Mouse (Mus musculus) midbrain, embryonic 11.5 days (tissue): Measurements from ENCODE around the gene Zfp607a. TPM values are rescaled to one million over a fixed set of nuclear protein-coding genes. Genes with fewer than 3 reads are reported as not detected.
"Not testable (repeated sequence)": the region's sequence is repeated elsewhere in the genome, so short reads cannot be mapped to it uniquely, and the experiment has no call there.

ENCODE experiments used
- ATAC-seq: fragments of 200-750 bp; cut with Nextera tagmentation; 2 replicates; pipeline ENCODE4 v1.8.0; 2017; ENCODE audit warnings: moderate TSS enrichment, moderate library complexity; ENCODE audit not compliant: low FRiP score
- DNase-seq: peaks from one replicate; pipeline ENCODE4 v3.0.0; 2015; ENCODE audit warnings: low spot score; ENCODE audit errors: missing footprints
- H3K27ac ChIP-seq: fragments of 300-500 bp; sonication (generic); 2 replicates; pipeline ENCODE4 v1.5.1; 2014; ENCODE audit warnings: low read depth, low read length
- H3K27me3 ChIP-seq: fragments of 300-500 bp; sonication (generic); 2 replicates; pipeline ENCODE4 v1.6.1; 2014; ENCODE audit warnings: mild to moderate bottlenecking, low read length, moderate library complexity, mixed read lengths; ENCODE audit not compliant: control insufficient read depth, insufficient read depth
- H3K36me3 ChIP-seq: fragments of 300-500 bp; sonication (generic); 2 replicates; pipeline ENCODE4 v1.6.1; 2014; ENCODE audit warnings: mild to moderate bottlenecking, low read length, moderate library complexity, mixed read lengths; ENCODE audit not compliant: control insufficient read depth, insufficient read depth
- H3K4me1 ChIP-seq: fragments of 300-500 bp; sonication (generic); 2 replicates; pipeline ENCODE4 v1.6.1; 2014; ENCODE audit warnings: low read length; ENCODE audit not compliant: control insufficient read depth, insufficient read depth
- H3K4me2 ChIP-seq: fragments of 300-500 bp; sonication (generic); 2 replicates; pipeline ENCODE4 v1.6.1; 2014; ENCODE audit warnings: mild to moderate bottlenecking, moderate library complexity
- H3K4me3 ChIP-seq: fragments of 300-500 bp; sonication (generic); 2 replicates; pipeline ENCODE4 v1.5.1; 2014; ENCODE audit warnings: low read depth, low read length
- H3K9ac ChIP-seq: fragments of 300-500 bp; sonication (generic); 2 replicates; pipeline ENCODE4 v1.6.1; 2014; ENCODE audit warnings: low read length
- H3K9me3 ChIP-seq: fragments of 300-500 bp; sonication (generic); 2 replicates; pipeline ENCODE4 v1.6.1; 2016; ENCODE audit warnings: low read length; ENCODE audit not compliant: control insufficient read depth
- WGBS: fragments of 180-500 bp; shearing (Covaris S2); extraction: QIAGEN DNeasy Blood & Tissue Kit; methylation state at CpG from one replicate; pipeline ENCODE4 v1.1.7; 2014; 5-methylcytosine and 5-hydroxymethylcytosine counted together
- polyA plus RNA-seq: library from polyadenylated mRNA; unstranded; fragments of >200 nt; fragmentation: Nextera tagmentation; extraction: Ambion mirVana; gene quantifications from 2 replicates; pipeline ENCODE4 v1.2.1, GENCODE M21; 2014

Gene Zfp607a
- polyA plus RNA-seq, 1 experiment from 2014 or later, result 3.9 TPM

DNA sequence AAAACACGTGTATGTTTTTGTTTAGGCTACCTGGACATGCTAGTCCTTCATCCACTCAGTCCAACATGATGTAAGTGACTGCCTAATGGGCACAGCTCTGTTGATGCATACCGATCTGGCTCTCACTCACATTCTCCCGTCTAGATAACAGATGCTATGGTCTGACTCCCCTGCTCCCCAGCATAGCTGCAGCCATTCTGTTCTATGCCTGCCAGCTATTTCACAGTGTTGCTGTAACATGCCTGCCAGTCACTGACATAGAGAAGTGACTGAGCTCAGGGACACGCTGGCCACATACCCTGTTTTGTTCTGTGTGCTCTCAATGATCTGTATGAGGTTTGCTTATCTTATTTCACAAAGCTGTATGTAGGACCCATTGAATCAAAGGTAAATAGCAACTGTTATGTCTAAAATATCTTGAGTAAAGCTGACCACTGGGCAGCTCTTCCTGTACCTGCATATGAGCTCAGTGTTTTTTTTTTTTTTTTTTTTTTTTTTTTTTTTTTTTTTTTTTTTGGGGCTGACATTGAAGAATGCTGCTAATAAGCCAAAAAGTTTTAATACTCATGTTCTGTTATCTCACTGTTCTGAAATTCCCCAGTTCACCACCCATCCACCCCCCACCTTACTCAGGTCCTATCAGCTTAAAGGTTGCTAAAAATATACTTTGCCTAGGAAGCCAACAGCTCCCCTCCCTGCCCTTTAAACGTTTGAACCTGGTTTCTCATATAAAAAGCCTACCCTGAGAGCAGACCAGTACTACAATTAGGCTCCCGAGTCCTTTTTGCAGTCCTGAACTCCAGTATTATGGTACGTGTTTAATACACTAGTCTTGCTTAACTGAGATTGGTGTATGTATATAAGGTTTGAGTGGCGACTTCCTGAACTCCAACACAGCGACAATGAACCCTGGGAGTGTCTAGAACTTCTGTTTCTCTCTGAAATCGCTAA lies 2.2 kb downstream of the Zfp607a start:
- Histone ChIP-seq H3K36me3 (0 out of 2 replicates have a peak, but pooled peaks cover 2% of the 10 kb centered on the region), H3K9me3 (no peaks in the 10 kb centered on the region), H3K4me1 (0 out of 2 replicates have a peak, but pooled peaks cover 2% of the 10 kb centered on the region), H3K27me3 (no peaks in the 10 kb centered on the region), H3K9ac (peak overlapping the region; percentile 77), H3K4me3 (peak overlapping the region; percentile 63), H3K4me2 (peak overlapping the region; percentile 74), H3K27ac (no peak overlapping the region)
- DNase-seq (no peak), ATAC-seq (peak; percentile 2; the same call in 1 of the 2 replicates)
- WGBS, result 32% methylated on average over 10 of the region's 10 CpGs

DNA sequence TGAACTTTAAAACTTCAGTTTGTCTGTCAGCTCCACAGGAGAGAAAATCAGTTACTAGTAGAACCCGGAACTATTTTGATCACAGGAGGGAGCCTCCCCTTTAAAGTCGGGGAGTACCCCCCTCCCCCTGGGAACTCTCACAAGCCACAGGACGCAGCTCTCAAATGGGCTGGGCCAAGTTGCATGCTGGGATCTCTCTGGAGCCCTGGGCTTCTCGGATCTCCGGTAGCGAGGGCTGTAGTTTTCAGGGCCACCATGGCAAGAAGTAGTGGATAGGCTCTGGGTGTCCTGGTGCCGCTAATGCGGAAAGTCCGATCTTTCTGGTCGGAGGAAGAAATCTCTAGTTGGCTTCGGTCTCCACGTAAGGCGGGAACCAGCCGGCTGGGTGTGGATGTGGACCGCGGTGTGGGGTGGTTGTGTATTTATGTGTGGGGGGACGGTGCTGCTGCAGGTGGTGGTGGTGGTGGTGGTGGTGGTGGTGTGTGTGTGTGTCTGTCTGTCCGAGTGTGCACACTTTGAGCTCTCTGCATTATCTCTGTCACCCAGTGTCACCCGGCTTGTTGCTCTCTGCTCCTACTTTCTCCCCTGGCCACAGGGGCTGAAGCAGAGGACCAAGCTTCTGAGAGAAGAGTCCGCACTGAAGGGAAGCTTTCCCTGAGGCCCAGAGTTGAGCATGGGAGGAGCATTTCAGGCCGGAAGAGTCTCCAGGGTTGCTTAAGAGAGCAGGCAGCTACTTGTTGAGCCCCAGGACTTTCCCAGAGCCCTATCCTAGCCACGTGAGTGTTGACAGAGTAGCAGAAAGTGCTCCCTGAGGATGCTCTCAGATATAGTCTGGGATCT lies 3.3 kb downstream of the Zfp607a start:
- H3K9me3 ChIP-seq, result no peaks in the 10 kb centered on the region
- peak; percentile 96 for DNase-seq
- no peak overlapping the region; the same call in 1 of the 2 replicates for H3K27ac ChIP-seq
- ATAC-seq, result peak; percentile 85
- 0 out of 2 replicates have a peak, but pooled peaks cover 2% of the 10 kb centered on the region for H3K36me3 ChIP-seq
- peak overlapping the region; percentile 77 for H3K9ac ChIP-seq
- WGBS, result under 1% methylated on average over 22 of the region's 22 CpGs
- H3K4me1 ChIP-seq, result 0 out of 2 replicates have a peak, but pooled peaks cover 2% of the 10 kb centered on the region
- peak overlapping the region; percentile 63 for H3K4me3 ChIP-seq
- H3K4me2 ChIP-seq, result peak overlapping the region; percentile 74
- no peaks in the 10 kb centered on the region for H3K27me3 ChIP-seq

DNA sequence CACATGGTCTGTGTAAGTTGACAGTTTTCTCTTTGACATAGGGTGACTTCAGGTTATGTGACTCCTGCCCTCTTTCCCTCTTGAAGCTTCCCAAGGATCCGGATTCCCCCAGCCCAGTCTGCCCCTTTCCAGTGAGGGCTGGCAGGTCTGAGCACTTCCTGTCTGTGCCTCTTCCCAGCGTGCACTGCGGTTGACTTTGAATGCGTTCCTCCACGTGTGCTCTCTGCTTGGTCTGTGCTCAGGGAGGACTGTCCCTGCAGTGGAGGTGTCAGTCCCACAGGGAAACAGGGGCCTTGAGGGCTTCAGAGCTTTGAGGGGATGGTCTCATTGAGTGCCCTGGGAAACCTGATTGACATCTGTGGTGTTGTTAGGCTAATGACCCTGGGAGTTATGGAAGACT lies 5.3 kb downstream of the Zfp607a start:
- not testable (repeated sequence) for H3K4me3 ChIP-seq, H3K27ac ChIP-seq, H3K4me2 ChIP-seq, H3K9me3 ChIP-seq, H3K36me3 ChIP-seq, H3K4me1 ChIP-seq, H3K9ac ChIP-seq, H3K27me3 ChIP-seq, ATAC-seq, DNase-seq
- 85% methylated on average over 5 of the region's 5 CpGs for WGBS

DNA sequence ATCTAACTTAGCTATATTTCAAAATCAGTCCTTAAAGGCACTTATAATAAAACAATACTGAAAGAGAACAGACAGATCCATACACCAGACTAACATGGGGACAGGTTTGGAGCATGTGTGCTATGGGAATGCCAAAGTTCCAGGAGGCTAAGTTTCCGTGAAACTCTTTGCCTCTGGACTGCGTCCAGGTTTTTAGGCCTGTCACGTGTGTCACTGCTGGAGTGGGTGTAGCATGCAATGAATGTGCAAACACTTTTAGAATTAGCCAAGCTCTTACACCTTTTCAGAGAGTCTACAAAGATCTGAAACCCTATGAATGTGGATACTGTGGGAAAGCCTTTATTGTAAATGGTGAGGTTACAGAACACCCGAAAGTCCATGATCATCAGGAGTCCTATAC lies 24.4 kb downstream of the Zfp607a start:
- Histone ChIP-seq H3K4me3 (no peak overlapping the region), H3K9ac (no peak overlapping the region), H3K9me3 (peaks cover 3% of the 10 kb centered on the region; the same call in 1 of the 2 replicates), H3K4me2 (no peak overlapping the region), H3K27me3 (no peaks in the 10 kb centered on the region), H3K27ac (no peak overlapping the region), H3K36me3 (peaks cover 6% of the 10 kb centered on the region; the same call in 1 of the 2 replicates), H3K4me1 (no peaks in the 10 kb centered on the region)
- ATAC-seq (no peak), DNase-seq (no peak)
- 94% methylated on average over 4 of the region's 4 CpGs for WGBS

- Histone ChIP-seq H3K4me1 (no peaks in the 10 kb centered on the region), H3K27ac (no peak overlapping the region), H3K9ac (no peak overlapping the region), H3K36me3 (no peaks in the 10 kb centered on the region), H3K27me3 (no peaks in the 10 kb centered on the region), H3K4me3 (no peak overlapping the region), H3K4me2 (no peak overlapping the region), H3K9me3 (0 out of 2 replicates have a peak, but pooled peaks cover 2% of the 10 kb centered on the region)
- ATAC-seq (no peak), DNase-seq (no peak)
- WGBS, result 90% methylated on average over 4 of the region's 4 CpGs
Observed at GRCm38 (mm10) chr7:27900601-27901000, 43.3 kb downstream of the Zfp607a start.

- H3K9me3 ChIP-seq, result 0 out of 2 replicates have a peak, but pooled peaks cover 2% of the 10 kb centered on the region
- WGBS, result 76% methylated on average over 11 of the region's 11 CpGs
- no peak overlapping the region for H3K9ac ChIP-seq
- H3K4me3 ChIP-seq, result no peak overlapping the region
- H3K4me2 ChIP-seq, result no peak overlapping the region
- H3K4me1 ChIP-seq, result no peaks in the 10 kb centered on the region
- no peak overlapping the region for H3K27ac ChIP-seq
- no peak for ATAC-seq
- H3K36me3 ChIP-seq, result no peaks in the 10 kb centered on the region
- no peaks in the 10 kb centered on the region for H3K27me3 ChIP-seq
- DNase-seq, result no peak
Observed at GRCm38 (mm10) chr7:27905061-27905848, 47.9 kb downstream of the Zfp607a start.

DNA sequence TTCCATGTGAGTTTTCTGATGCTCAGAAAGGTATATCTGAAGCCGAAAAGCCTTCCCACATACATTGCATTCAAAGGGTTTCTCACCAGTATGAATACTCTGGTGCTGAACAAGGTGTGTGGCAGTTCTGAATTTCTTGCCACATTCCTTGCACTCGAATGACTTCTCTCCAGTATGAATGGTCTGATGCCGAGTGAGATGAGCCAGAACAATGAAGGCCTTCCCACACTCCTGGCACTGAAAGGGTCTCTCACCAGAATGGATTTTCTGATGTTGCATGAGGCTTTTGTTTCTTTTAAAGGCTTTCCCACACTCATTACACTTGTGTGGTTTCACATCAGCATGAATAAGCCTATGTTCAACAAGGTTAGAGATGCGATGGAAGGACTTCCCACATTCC lies 53.6 kb downstream of the Zfp607a start:
- H3K27ac ChIP-seq, ATAC-seq, H3K27me3 ChIP-seq, H3K9ac ChIP-seq, H3K4me1 ChIP-seq, H3K9me3 ChIP-seq, H3K4me3 ChIP-seq, DNase-seq, H3K4me2 ChIP-seq: not testable (repeated sequence)
- 80% methylated on average over 3 of the region's 4 CpGs for WGBS
- H3K36me3 ChIP-seq, result peaks cover 10% of the 10 kb centered on the region

GRCm38 (mm10) chr7:27927041-27927440 lies 69.7 kb downstream of the Zfp607a start:
- H3K4me1 ChIP-seq, H3K9me3 ChIP-seq, ATAC-seq, H3K27me3 ChIP-seq, H3K4me3 ChIP-seq, H3K36me3 ChIP-seq, H3K9ac ChIP-seq, DNase-seq, H3K27ac ChIP-seq, H3K4me2 ChIP-seq: not testable (repeated sequence)
- WGBS, result 57% methylated on average over 4 of the region's 4 CpGs
